25 mouse cellular contexts compared by ENCODE assay signal in genomic region chr11:96859635-96860034, GRCm38 (mm10). TPM values are rescaled to one million over a fixed set of nuclear protein-coding genes. Genes with fewer than 3 reads are reported as not detected.
DNase-seq lines count a peak whose midpoint lies in the region; ATAC-seq lines count a peak whose summit lies in the region.
"Had no signal": no experiment of that assay in that cellular context is flagged by ENCODE, and none has a peak within 500 bp of the region (broad histone marks: within the 10 kb centered on the region; RNA-seq: fewer than 3 reads in every experiment).

No protein-coding gene starts in this region.

- no peak for ATAC-seq in limb, embryonic 15.5 days (ENCODE audit: insufficient number of reproducible peaks, low FRiP score, low TSS enrichment, low read depth)
- no peak for ATAC-seq in midbrain, embryonic 14.5 days (ENCODE audit: low FRiP score, low TSS enrichment)

- H3K4me1 ChIP-seq in limb, embryonic 15.5 days = peaks cover 40% of the 10 kb centered on the region
- H3K4me1 ChIP-seq in limb, embryonic 10.5 days = peaks cover 32% of the 10 kb centered on the region
- H3K4me1 ChIP-seq in brown adipose tissue, adult 24 weeks (ENCODE audit: control insufficient read depth, insufficient read depth, insufficient read length, low read length) = peaks cover 7% of the 10 kb centered on the region
- H3K4me1 ChIP-seq in midbrain, embryonic 14.5 days (ENCODE audit: control insufficient read depth, insufficient read depth, low read length) = peaks cover 20% of the 10 kb centered on the region

- no peak overlapping the region for H3K4me2 ChIP-seq in limb, embryonic 15.5 days
- no peak overlapping the region for H3K4me2 ChIP-seq in midbrain, embryonic 14.5 days (ENCODE audit: low read length)
- H3K4me2 ChIP-seq: forebrain, embryonic 15.5 days; limb, embryonic 12.5 days; liver, embryonic 11.5 days; midbrain, embryonic 13.5 days; stomach, embryonic 15.5 days had no signal

- no peak overlapping the region for H3K4me3 ChIP-seq in limb, embryonic 15.5 days
- no peak overlapping the region for H3K4me3 ChIP-seq in limb, embryonic 10.5 days
- H3K4me3 ChIP-seq in brown adipose tissue, adult 24 weeks (ENCODE audit: insufficient read depth, low read depth, low read length) = no peak overlapping the region
- no peak overlapping the region for H3K4me3 ChIP-seq in midbrain, embryonic 14.5 days (replicated peaks; ENCODE audit: low read depth, low read length)
- H3K4me3 ChIP-seq: forebrain, embryonic 10.5 days; forebrain, embryonic 15.5 days; hindbrain, embryonic 10.5 days; limb, embryonic 12.5 days; midbrain, embryonic 13.5 days; stomach, embryonic 15.5 days had no signal

- no peak for DNase-seq in limb, embryonic 10.5 days (ENCODE audit: low spot score)
- DNase-seq in CD4-positive helper T cell, adult 2 months (ENCODE audit: low read depth, low spot score) = peak; percentile 50
- no peak for DNase-seq in midbrain, embryonic 14.5 days
- no peak for DNase-seq in thymus, postnatal 36 days
- DNase-seq in left cerebral cortex, adult 9 months (ENCODE audit: low spot score in 2 of 2) = no peak
- DNase-seq: adrenal gland, postnatal 25 days; cerebellum, adult 2 months; cerebellum, postnatal 25 days; gastrocnemius, postnatal 36 days; heart, postnatal 14 days; kidney, adult 9 months; kidney, postnatal 14 days; layer of hippocampus, adult 9-11 months; lung, postnatal 36 days; right cerebral cortex, postnatal 25 days had no signal

- peaks cover 9% of the 10 kb centered on the region; the same call in 1 of the 2 replicates for H3K27me3 ChIP-seq in limb, embryonic 15.5 days
- peaks cover 14% of the 10 kb centered on the region for H3K27me3 ChIP-seq in limb, embryonic 10.5 days (ENCODE audit: low read depth, poor library complexity, severe bottlenecking)
- H3K27me3 ChIP-seq in midbrain, embryonic 14.5 days (ENCODE audit: control insufficient read depth, insufficient read depth, low read length) = no peaks in the 10 kb centered on the region
- H3K27me3 ChIP-seq: forebrain, embryonic 15.5 days; stomach, embryonic 15.5 days had no signal

- 0 out of 2 replicates have a peak overlapping the region, but pooled peaks have one; percentile 14 for H3K27ac ChIP-seq in limb, embryonic 15.5 days
- no peak overlapping the region for H3K27ac ChIP-seq in limb, embryonic 10.5 days
- H3K27ac ChIP-seq in brown adipose tissue, adult 24 weeks (replicated peaks; ENCODE audit: low read depth, low read length) = 0 out of 2 replicates have a peak overlapping the region, but pooled peaks have one; percentile 20
- H3K27ac ChIP-seq in midbrain, embryonic 14.5 days (replicated peaks; ENCODE audit: low read depth, low read length) = no peak overlapping the region
- H3K27ac ChIP-seq: forebrain, embryonic 10.5 days; forebrain, embryonic 15.5 days; hindbrain, embryonic 10.5 days; limb, embryonic 12.5 days; midbrain, embryonic 13.5 days; stomach, embryonic 15.5 days had no signal

- H3K36me3 ChIP-seq in limb, embryonic 15.5 days = peaks cover 32% of the 10 kb centered on the region
- H3K36me3 ChIP-seq in limb, embryonic 10.5 days = no peaks in the 10 kb centered on the region
- no peaks in the 10 kb centered on the region for H3K36me3 ChIP-seq in midbrain, embryonic 14.5 days (ENCODE audit: control insufficient read depth, insufficient read depth, low read length)
- H3K36me3 ChIP-seq: forebrain, embryonic 10.5 days; forebrain, embryonic 15.5 days; G1E; hindbrain, embryonic 10.5 days; midbrain, embryonic 13.5 days; stomach, embryonic 15.5 days had no signal

- no peak overlapping the region for H3K9ac ChIP-seq in limb, embryonic 15.5 days
- no peak overlapping the region for H3K9ac ChIP-seq in midbrain, embryonic 14.5 days (replicated peaks; ENCODE audit: low read length)
- H3K9ac ChIP-seq: forebrain, embryonic 15.5 days; limb, embryonic 12.5 days; midbrain, embryonic 13.5 days; stomach, embryonic 15.5 days had no signal

- H3K9me3 ChIP-seq in limb, embryonic 15.5 days = no peaks in the 10 kb centered on the region
- no peaks in the 10 kb centered on the region for H3K9me3 ChIP-seq in limb, embryonic 10.5 days (replicated peaks)
- H3K9me3 ChIP-seq in midbrain, embryonic 14.5 days (ENCODE audit: control insufficient read depth, low read length) = no peaks in the 10 kb centered on the region
- H3K9me3 ChIP-seq: forebrain, embryonic 10.5 days; forebrain, embryonic 15.5 days; G1E; hindbrain, embryonic 10.5 days; limb, embryonic 12.5 days; midbrain, embryonic 13.5 days; stomach, embryonic 15.5 days had no signal

- WGBS in limb, embryonic 15.5 days = 84% methylated on average over 4 of the region's 4 CpGs
- WGBS in limb, embryonic 10.5 days = 94% methylated on average over 4 of the region's 4 CpGs
- WGBS in midbrain, embryonic 14.5 days = 89% methylated on average over 4 of the region's 4 CpGs

RNA-seq across cellular contexts. Expression of gene Copz2, which starts 10.0 kb away (rescaled TPM):
- 203 and 213 TPM in 2 replicates for polyA plus RNA-seq in limb, embryonic 15.5 days (2015; fragmentation: Nextera tagmentation; extraction: Ambion mirVana)
- polyA plus RNA-seq in limb, embryonic 10.5 days (2016; fragmentation: Nextera tagmentation; extraction: Ambion mirVana) = 25.9 and 39.9 TPM in 2 replicates
- polyA plus RNA-seq in brown adipose tissue, adult 24 weeks (2012; ENCODE audit: insufficient read depth, insufficient read length, missing spikeins) = 55.7 and 98.7 TPM in 2 replicates
- polyA plus RNA-seq in midbrain, embryonic 14.5 days (2014; fragmentation: Nextera tagmentation; extraction: Ambion mirVana) = 6.5 and 16.0 TPM in 2 replicates

RNA-seq across cellular contexts. Expression of gene Nfe2l1, which starts 29.9 kb away (rescaled TPM):
- 75.6 and 81.1 TPM in 2 replicates for polyA plus RNA-seq in limb, embryonic 15.5 days (2015; fragmentation: Nextera tagmentation; extraction: Ambion mirVana)
- polyA plus RNA-seq in limb, embryonic 10.5 days (2016; fragmentation: Nextera tagmentation; extraction: Ambion mirVana) = 60.0 and 69.3 TPM in 2 replicates
- polyA plus RNA-seq in brown adipose tissue, adult 24 weeks (2012; ENCODE audit: insufficient read depth, insufficient read length, missing spikeins) = 333 and 448 TPM in 2 replicates
- polyA plus RNA-seq in midbrain, embryonic 14.5 days (2014; fragmentation: Nextera tagmentation; extraction: Ambion mirVana) = 40.1 and 46.3 TPM in 2 replicates

RNA-seq across cellular contexts. Expression of gene Cdk5rap3, which starts 56.7 kb away (rescaled TPM):
- polyA plus RNA-seq in limb, embryonic 15.5 days (2015; fragmentation: Nextera tagmentation; extraction: Ambion mirVana) = 76.2 and 87.4 TPM in 2 replicates
- polyA plus RNA-seq in limb, embryonic 10.5 days (2016; fragmentation: Nextera tagmentation; extraction: Ambion mirVana) = 85.3 and 90.0 TPM in 2 replicates
- 19.5 and 27.2 TPM in 2 replicates for polyA plus RNA-seq in brown adipose tissue, adult 24 weeks (2012; ENCODE audit: insufficient read depth, insufficient read length, missing spikeins)
- polyA plus RNA-seq in midbrain, embryonic 14.5 days (2014; fragmentation: Nextera tagmentation; extraction: Ambion mirVana) = 85.2 and 90.2 TPM in 2 replicates

Comparison
In these comparisons a context has a peak if more than half of its experiments do, and no peak if none do; other contexts are left out.
1. H3K27ac ChIP-seq: peak in limb, embryonic 15.5 days (single experiment) and brown adipose tissue, adult 24 weeks (single experiment); none in limb, embryonic 10.5 days (single experiment) and midbrain, embryonic 14.5 days (single experiment).